Mouse (Mus musculus): Measurements from ENCODE around the gene Ntf3. TPM values are rescaled to one million over a fixed set of nuclear protein-coding genes. Genes with fewer than 3 reads are reported as not detected.

Gene Ntf3
- polyA plus RNA-seq, 1 experiment = 0.38 TPM

DNA sequence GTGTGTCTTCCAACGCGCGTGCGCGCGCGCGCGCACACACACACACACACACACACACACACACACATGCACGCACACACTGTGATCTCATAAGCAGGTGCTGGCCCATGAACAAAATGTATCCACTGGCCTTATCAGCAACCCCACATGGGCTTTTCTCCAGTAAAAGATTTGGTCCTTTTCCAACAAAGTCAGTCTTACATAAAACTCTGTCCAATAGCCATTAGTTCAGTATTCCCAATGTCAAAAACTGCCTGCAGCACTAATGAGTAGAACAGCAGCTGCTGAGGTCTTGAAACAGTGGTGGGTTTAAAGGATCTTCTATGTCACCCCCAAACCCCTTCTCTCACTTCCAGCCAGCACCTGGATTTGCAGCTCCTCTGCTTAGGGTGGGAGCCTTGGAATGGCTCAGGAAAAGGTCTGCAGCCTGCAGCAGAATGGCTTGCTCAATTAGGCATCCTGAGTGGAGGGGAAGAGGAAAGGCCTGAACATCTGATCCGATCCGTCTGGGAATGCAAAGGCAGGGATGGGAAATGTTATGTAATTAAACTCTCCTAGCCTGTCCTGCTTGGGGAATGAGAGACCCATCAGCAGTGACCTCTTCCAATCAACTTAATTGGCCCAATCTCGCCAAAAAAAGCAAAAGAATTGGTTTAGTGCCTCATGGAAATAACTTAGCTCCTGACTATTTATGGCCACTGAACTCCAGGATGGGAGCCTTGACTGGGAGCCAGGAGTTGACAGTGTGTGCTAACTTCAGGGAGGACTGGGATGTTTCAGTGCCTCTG is 7.2 kb downstream of the Ntf3 start:
- H3K4me3 ChIP-seq (ENCODE audit: control insufficient read depth, low read depth, low read length) = no peak overlapping the region
- TF ChIP-seq CTCF (IDR thresholded peaks at IDR 0.05; ENCODE audit: control insufficient read depth, insufficient read depth, insufficient replicate concordance, low read depth, low read length) (no peak), POLR2A (IDR thresholded peaks at IDR 0.05; ENCODE audit: control insufficient read depth, low read depth, low read length) (no peak)
- peaks cover 3% of the 10 kb centered on the region for H3K27me3 ChIP-seq (ENCODE audit: control insufficient read depth, insufficient read depth, low read length)
- no peak overlapping the region for H3K27ac ChIP-seq (ENCODE audit: control insufficient read depth, insufficient read depth, low read depth, low read length)
- no peaks in the 10 kb centered on the region for H3K36me3 ChIP-seq (ENCODE audit: control insufficient read depth, insufficient read depth, low read length)
- H3K4me1 ChIP-seq (ENCODE audit: control insufficient read depth, insufficient read depth, low read length) = no peaks in the 10 kb centered on the region

DNA sequence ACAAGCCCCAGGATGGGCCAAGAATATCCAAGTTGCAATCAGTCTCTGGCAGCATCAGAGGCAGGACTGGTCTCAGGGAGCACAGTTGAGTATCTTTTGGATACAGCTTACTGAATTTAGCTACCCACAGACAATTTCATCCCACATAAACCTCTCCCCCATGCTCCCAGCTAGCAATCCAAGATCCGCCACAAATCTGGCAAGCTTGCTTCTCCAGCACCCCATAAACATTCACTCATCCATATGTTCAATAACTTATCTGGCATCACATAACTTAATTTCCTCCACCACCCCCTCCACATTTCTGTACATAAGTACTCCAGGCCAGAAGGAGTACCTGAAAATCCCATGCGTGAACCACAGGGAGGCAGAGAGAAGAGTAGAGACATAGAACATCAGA is 10.8 kb downstream of the Ntf3 start:
- TF ChIP-seq CTCF (IDR thresholded peaks at IDR 0.05; ENCODE audit: control insufficient read depth, insufficient read depth, insufficient replicate concordance, low read depth, low read length) = no peak
- TF ChIP-seq POLR2A (IDR thresholded peaks at IDR 0.05; ENCODE audit: control insufficient read depth, low read depth, low read length) = no peak
- Histone ChIP-seq H3K27me3 (ENCODE audit: control insufficient read depth, insufficient read depth, low read length) (no peaks in the 10 kb centered on the region), H3K27ac (ENCODE audit: control insufficient read depth, insufficient read depth, low read depth, low read length) (no peak overlapping the region), H3K4me3 (ENCODE audit: control insufficient read depth, low read depth, low read length) (no peak overlapping the region), H3K36me3 (ENCODE audit: control insufficient read depth, insufficient read depth, low read length) (no peaks in the 10 kb centered on the region), H3K4me1 (ENCODE audit: control insufficient read depth, insufficient read depth, low read length) (no peaks in the 10 kb centered on the region)

DNA sequence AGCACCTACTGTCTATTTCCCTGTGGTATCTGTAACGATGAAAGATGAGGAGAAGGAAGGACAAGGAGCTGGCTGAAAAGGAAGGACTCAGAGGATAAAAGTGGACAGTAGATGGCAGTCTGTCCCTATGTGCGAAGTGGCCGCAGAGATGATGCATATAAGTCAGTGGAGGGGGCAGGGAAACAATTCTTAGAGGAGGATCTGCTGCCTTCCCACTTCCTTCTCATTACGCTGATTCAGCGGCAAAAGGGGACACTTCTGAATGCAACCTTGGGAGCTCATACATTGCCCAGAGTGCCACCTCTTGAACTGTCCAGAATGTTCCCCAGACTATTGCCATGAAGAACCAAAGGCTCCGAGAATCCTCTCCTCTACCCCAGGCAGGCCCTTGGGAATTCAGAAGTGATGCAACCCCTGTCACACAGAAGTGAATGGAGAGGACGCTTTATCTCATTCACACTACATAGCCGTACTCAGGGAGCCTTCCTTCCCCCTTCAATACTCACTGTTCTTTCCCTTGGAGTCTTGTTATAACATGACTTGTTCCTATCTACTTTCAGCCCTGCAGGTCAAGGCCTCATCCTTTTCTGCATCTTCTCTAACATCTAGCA is 12.2 kb downstream of the Ntf3 start:
- no peak overlapping the region for H3K4me3 ChIP-seq (ENCODE audit: control insufficient read depth, low read depth, low read length)
- no peak overlapping the region for H3K27ac ChIP-seq (ENCODE audit: control insufficient read depth, insufficient read depth, low read depth, low read length)
- no peaks in the 10 kb centered on the region for H3K36me3 ChIP-seq (ENCODE audit: control insufficient read depth, insufficient read depth, low read length)
- TF ChIP-seq CTCF (IDR thresholded peaks at IDR 0.05; ENCODE audit: control insufficient read depth, insufficient read depth, insufficient replicate concordance, low read depth, low read length) (no peak), POLR2A (IDR thresholded peaks at IDR 0.05; ENCODE audit: control insufficient read depth, low read depth, low read length) (no peak)
- no peaks in the 10 kb centered on the region for H3K27me3 ChIP-seq (ENCODE audit: control insufficient read depth, insufficient read depth, low read length)
- no peaks in the 10 kb centered on the region for H3K4me1 ChIP-seq (ENCODE audit: control insufficient read depth, insufficient read depth, low read length)

DNA sequence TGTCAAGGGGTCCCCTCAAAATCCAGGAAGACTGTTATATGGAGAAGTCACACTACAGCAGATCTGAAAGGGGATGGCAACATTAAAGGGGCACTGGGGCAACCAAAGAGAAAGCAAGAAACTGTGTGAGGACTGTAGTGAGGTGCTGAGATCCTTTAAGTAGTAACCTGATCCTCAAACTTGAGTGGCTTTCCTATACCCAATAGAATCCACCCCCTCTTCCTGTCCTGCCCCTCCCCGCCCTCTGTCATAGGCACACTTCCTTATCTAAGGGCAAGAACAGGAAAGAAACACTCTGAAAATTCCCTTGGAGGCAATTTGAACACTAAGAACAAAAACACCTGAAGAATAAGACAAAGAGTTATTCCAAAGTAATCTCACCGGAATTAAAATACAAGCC is 13.6 kb downstream of the Ntf3 start:
- H3K27me3 ChIP-seq (ENCODE audit: control insufficient read depth, insufficient read depth, low read length) = no peaks in the 10 kb centered on the region
- H3K4me1 ChIP-seq (ENCODE audit: control insufficient read depth, insufficient read depth, low read length) = no peaks in the 10 kb centered on the region
- no peak overlapping the region for H3K27ac ChIP-seq (ENCODE audit: control insufficient read depth, insufficient read depth, low read depth, low read length)
- no peaks in the 10 kb centered on the region for H3K36me3 ChIP-seq (ENCODE audit: control insufficient read depth, insufficient read depth, low read length)
- TF ChIP-seq CTCF (IDR thresholded peaks at IDR 0.05; ENCODE audit: control insufficient read depth, insufficient read depth, insufficient replicate concordance, low read depth, low read length) = no peak
- TF ChIP-seq POLR2A (IDR thresholded peaks at IDR 0.05; ENCODE audit: control insufficient read depth, low read depth, low read length) = no peak
- H3K4me3 ChIP-seq (ENCODE audit: control insufficient read depth, low read depth, low read length) = no peak overlapping the region

DNA sequence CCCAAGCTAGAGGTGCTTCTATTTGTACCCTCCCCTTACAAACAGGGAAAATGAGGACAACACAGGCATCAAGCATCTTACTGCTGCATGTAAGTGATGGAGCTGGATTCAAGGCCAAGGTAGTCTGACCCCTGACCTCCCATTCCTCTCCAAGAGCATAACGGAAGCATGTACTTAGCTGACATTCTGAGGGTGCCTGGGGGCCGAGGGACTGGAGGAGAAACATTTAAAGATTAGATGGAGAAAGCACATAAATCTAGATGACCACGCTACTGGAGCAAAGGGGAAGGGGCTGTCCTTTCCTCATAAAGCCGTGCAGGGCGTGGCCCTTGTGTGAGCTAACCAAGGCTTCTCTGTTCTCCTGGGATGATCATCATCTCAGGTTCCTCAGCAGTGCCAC is 23.1 kb downstream of the Ntf3 start:
- no peak overlapping the region for H3K27ac ChIP-seq (ENCODE audit: control insufficient read depth, insufficient read depth, low read depth, low read length)
- no peaks in the 10 kb centered on the region for H3K36me3 ChIP-seq (ENCODE audit: control insufficient read depth, insufficient read depth, low read length)
- no peak overlapping the region for H3K4me3 ChIP-seq (ENCODE audit: control insufficient read depth, low read depth, low read length)
- TF ChIP-seq POLR2A (IDR thresholded peaks at IDR 0.05; ENCODE audit: control insufficient read depth, low read depth, low read length) = no peak
- TF ChIP-seq CTCF (IDR thresholded peaks at IDR 0.05; ENCODE audit: control insufficient read depth, insufficient read depth, insufficient replicate concordance, low read depth, low read length) = no peak
- H3K4me1 ChIP-seq (ENCODE audit: control insufficient read depth, insufficient read depth, low read length) = no peaks in the 10 kb centered on the region
- no peaks in the 10 kb centered on the region for H3K27me3 ChIP-seq (ENCODE audit: control insufficient read depth, insufficient read depth, low read length)

DNA sequence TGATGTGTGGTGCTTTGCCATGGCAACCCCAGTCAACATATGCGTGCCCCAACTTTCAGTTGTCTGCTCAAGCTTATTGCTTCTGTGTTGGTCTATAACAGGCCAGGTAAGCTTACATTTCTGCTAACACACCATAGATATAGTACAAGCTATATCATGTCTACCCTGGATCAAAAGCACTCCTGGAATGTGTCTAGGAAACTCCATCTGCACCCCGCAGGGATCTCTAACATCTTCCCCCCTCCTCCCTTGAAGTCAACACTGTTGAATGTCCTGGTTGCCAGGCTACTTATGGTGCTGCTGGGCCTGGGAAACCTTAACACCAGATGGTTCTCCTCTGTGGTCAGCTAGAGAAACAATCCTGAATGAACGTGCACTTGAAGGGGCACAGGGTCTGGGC is 24.0 kb downstream of the Ntf3 start:
- no peak overlapping the region for H3K4me3 ChIP-seq (ENCODE audit: control insufficient read depth, low read depth, low read length)
- H3K4me1 ChIP-seq (ENCODE audit: control insufficient read depth, insufficient read depth, low read length) = no peaks in the 10 kb centered on the region
- no peaks in the 10 kb centered on the region for H3K36me3 ChIP-seq (ENCODE audit: control insufficient read depth, insufficient read depth, low read length)
- H3K27me3 ChIP-seq (ENCODE audit: control insufficient read depth, insufficient read depth, low read length) = no peaks in the 10 kb centered on the region
- TF ChIP-seq CTCF (IDR thresholded peaks at IDR 0.05; ENCODE audit: control insufficient read depth, insufficient read depth, insufficient replicate concordance, low read depth, low read length) (no peak), POLR2A (IDR thresholded peaks at IDR 0.05; ENCODE audit: control insufficient read depth, low read depth, low read length) (no peak)
- no peak overlapping the region for H3K27ac ChIP-seq (ENCODE audit: control insufficient read depth, insufficient read depth, low read depth, low read length)

DNA sequence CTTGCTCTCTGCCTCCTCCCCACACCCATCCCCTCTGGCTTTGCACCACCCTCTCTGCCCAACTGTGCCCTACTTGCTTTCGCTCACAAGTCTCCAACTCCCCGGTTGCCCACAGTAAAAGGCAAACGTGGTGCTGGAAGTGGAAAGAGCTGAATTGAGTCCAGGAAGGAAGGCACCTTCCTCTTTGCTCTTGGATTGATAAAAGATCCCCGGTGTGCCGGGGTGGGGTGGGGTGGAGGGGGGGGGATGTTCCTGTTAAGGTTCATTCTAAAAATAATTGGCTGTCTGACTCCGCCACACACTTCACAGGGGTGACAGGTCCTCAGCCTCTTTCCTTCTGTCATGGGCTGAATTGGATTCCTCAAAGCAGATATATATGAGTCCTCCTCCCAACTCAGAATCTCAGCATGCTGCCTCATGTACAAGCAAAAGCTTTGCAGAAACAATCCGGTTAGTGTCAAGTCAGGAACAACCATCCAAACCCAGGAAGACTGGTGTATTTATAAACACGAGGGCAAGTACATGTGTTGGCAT is 24.6 kb downstream of the Ntf3 start:
- Histone ChIP-seq H3K27me3 (ENCODE audit: control insufficient read depth, insufficient read depth, low read length) (no peaks in the 10 kb centered on the region), H3K4me1 (ENCODE audit: control insufficient read depth, insufficient read depth, low read length) (no peaks in the 10 kb centered on the region), H3K4me3 (ENCODE audit: control insufficient read depth, low read depth, low read length) (no peak overlapping the region), H3K27ac (ENCODE audit: control insufficient read depth, insufficient read depth, low read depth, low read length) (no peak overlapping the region), H3K36me3 (ENCODE audit: control insufficient read depth, insufficient read depth, low read length) (no peaks in the 10 kb centered on the region)
- no peak for TF ChIP-seq CTCF (IDR thresholded peaks at IDR 0.05; ENCODE audit: control insufficient read depth, insufficient read depth, insufficient replicate concordance, low read depth, low read length)
- no peak for TF ChIP-seq POLR2A (IDR thresholded peaks at IDR 0.05; ENCODE audit: control insufficient read depth, low read depth, low read length)
